In the genomic region with DNA sequence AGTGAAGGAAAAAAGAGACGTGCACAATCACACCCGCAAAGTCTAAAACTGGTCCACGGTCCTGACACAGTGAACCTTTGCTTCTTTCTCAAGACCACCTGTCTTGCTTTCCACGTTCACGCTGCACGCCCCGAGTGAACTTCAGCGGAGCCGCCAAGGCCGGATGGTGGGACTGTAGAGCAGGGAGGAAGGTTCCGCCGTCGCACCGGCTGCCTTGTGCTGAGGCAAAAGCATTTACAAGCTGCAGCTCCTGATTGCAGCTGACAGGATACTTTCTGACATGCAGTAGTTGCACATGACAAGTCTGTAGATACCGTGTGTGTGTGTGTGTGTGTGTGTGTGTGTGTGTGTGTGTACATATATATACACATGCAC, we compare ENCODE assay signal across 9 mouse cellular contexts. TPM values are rescaled to one million over a fixed set of nuclear protein-coding genes. Genes with fewer than 3 reads are reported as not detected.
DNase-seq lines count a peak whose midpoint lies in the region; ATAC-seq and TF ChIP-seq lines count a peak whose summit lies in the region.
"Had no signal": no experiment of that assay in that cellular context is flagged by ENCODE, and none has a peak within 500 bp of the region (broad histone marks: within the 10 kb centered on the region; RNA-seq: fewer than 3 reads in every experiment).

No protein-coding gene starts in this region.

- DNase-seq in layer of hippocampus, adult 2 months (ENCODE audit: low spot score in 2 of 2) = no peak
- DNase-seq in layer of hippocampus, adult 8-10 months (ENCODE audit: low spot score in 2 of 2) = no peak
- DNase-seq in c-Kit-positive CD71-positive TER-119-negative erythroid progenitor cells, embryonic 14.5 days (ENCODE audit: low read depth) = peak; percentile 16
- peak; percentile 34 for DNase-seq in forebrain, postnatal 0 days
- DNase-seq in ovary, postnatal 10 days (ENCODE audit: low spot score) = no peak
- DNase-seq in testis, postnatal 10 days (ENCODE audit: low spot score) = no peak
- no peak for DNase-seq in left cerebral cortex, adult 9 months (ENCODE audit: low spot score in 2 of 2)

- WGBS in forebrain, postnatal 0 days = 9% methylated on average over 15 of the region's 15 CpGs
- WGBS in liver, embryonic 16.5 days (ENCODE audit: insufficient replicate concordance) = 26% methylated on average over 15 of the region's 15 CpGs

- peak overlapping the region; percentile 48 for H3K4me2 ChIP-seq in forebrain, postnatal 0 days (ENCODE audit: low read depth)
- H3K4me2 ChIP-seq in liver, embryonic 16.5 days (ENCODE audit: low read depth, low read length) = peak overlapping the region; percentile 68; the same call in 1 of the 2 replicates

- H3K27ac ChIP-seq in layer of hippocampus, adult 2 months = no peak overlapping the region
- no peak overlapping the region for H3K27ac ChIP-seq in forebrain, postnatal 0 days (ENCODE audit: low read depth, low read length)
- no peak overlapping the region for H3K27ac ChIP-seq in liver, embryonic 16.5 days (ENCODE audit: low read length)

- no peaks in the 10 kb centered on the region for H3K4me1 ChIP-seq in forebrain, postnatal 0 days (ENCODE audit: insufficient read depth)
- H3K4me1 ChIP-seq in liver, embryonic 16.5 days (ENCODE audit: control insufficient read depth, low read depth, low read length) = peaks cover 29% of the 10 kb centered on the region

- 0 out of 2 replicates have a peak overlapping the region, but pooled peaks have one; percentile 28 for H3K9ac ChIP-seq in forebrain, postnatal 0 days
- no peak overlapping the region for H3K9ac ChIP-seq in liver, embryonic 16.5 days (ENCODE audit: low read depth, low read length)

- no peaks in the 10 kb centered on the region for H3K9me3 ChIP-seq in forebrain, postnatal 0 days (ENCODE audit: low read length)
- H3K9me3 ChIP-seq in liver, embryonic 16.5 days (replicated peaks; ENCODE audit: control insufficient read depth, low read length) = no peaks in the 10 kb centered on the region

- H3K4me3 ChIP-seq in layer of hippocampus, adult 2 months = peak overlapping the region; percentile 55
- peak overlapping the region; percentile 52 for H3K4me3 ChIP-seq in forebrain, postnatal 0 days (ENCODE audit: low read depth, low read length)
- H3K4me3 ChIP-seq in liver, embryonic 16.5 days (ENCODE audit: low read depth, low read length) = peak overlapping the region; percentile 63

- no peak for TF ChIP-seq CTCF in layer of hippocampus, adult 2 months (conservative IDR thresholded peaks at IDR 0.05)
- TF ChIP-seq CTCF in forebrain, postnatal 0 days (IDR thresholded peaks at IDR 0.05; ENCODE audit: low read depth) = no peak

- H3K27me3 ChIP-seq in forebrain, postnatal 0 days (ENCODE audit: insufficient read depth, low read length) = no peaks in the 10 kb centered on the region
- H3K27me3 ChIP-seq in liver, embryonic 16.5 days (ENCODE audit: control insufficient read depth, insufficient read depth, low read depth, low read length) = no peaks in the 10 kb centered on the region

- H3K36me3 ChIP-seq in forebrain, postnatal 0 days (ENCODE audit: insufficient read depth) = no peaks in the 10 kb centered on the region
- no peaks in the 10 kb centered on the region for H3K36me3 ChIP-seq in liver, embryonic 16.5 days (ENCODE audit: control insufficient read depth, insufficient read depth)

- ATAC-seq in forebrain, postnatal 0 days = no peak
- no peak for ATAC-seq in liver, embryonic 16.5 days (ENCODE audit: low read depth)

RNA-seq across cellular contexts. Expression of gene Trim27, which starts 8.1 kb away (rescaled TPM):
- 10 to 100 TPM; 38.7 to 39.9 TPM for total RNA-seq in layer of hippocampus, adult 2 months (2021)
- total RNA-seq in layer of hippocampus, adult 8-10 months (2022) = 10 to 100 TPM; 37.2 to 44.2 (median 40.2) TPM
- 81.7 and 90.9 TPM in 2 replicates for total RNA-seq in forebrain, postnatal 0 days (2014; rRNA removed)
- 72.7 and 85.3 TPM in 2 replicates for polyA plus RNA-seq in forebrain, postnatal 0 days (2015; fragmentation: Nextera tagmentation; extraction: Ambion mirVana)
- 41.3 and 42.7 TPM in 2 replicates for polyA plus RNA-seq in liver, embryonic 16.5 days (2015; fragmentation: Nextera tagmentation; extraction: Ambion mirVana)

RNA-seq across cellular contexts. Expression of gene Olfr1368, which starts 25.5 kb away (rescaled TPM):
- not detected for total RNA-seq in layer of hippocampus, adult 2 months (2021)
- not detected for total RNA-seq in layer of hippocampus, adult 8-10 months (2022)
- not detected in 2 replicates for total RNA-seq in forebrain, postnatal 0 days (2014; rRNA removed)
- polyA plus RNA-seq in forebrain, postnatal 0 days (2015; fragmentation: Nextera tagmentation; extraction: Ambion mirVana) = not detected in 2 replicates
- polyA plus RNA-seq in liver, embryonic 16.5 days (2015; fragmentation: Nextera tagmentation; extraction: Ambion mirVana) = not detected in 2 replicates
- total RNA-seq: liver, adult 2 months had no signal
- polyA plus RNA-seq: liver, adult 2 months had no signal

RNA-seq across cellular contexts. Expression of gene Olfr263, which starts 41.7 kb away (rescaled TPM):
- not detected for total RNA-seq in layer of hippocampus, adult 2 months (2021)
- total RNA-seq in layer of hippocampus, adult 8-10 months (2022) = not detected
- total RNA-seq in forebrain, postnatal 0 days (2014; rRNA removed) = not detected in 2 replicates
- not detected in 2 replicates for polyA plus RNA-seq in forebrain, postnatal 0 days (2015; fragmentation: Nextera tagmentation; extraction: Ambion mirVana)
- polyA plus RNA-seq in liver, embryonic 16.5 days (2015; fragmentation: Nextera tagmentation; extraction: Ambion mirVana) = not detected in 2 replicates
- total RNA-seq: liver, adult 2 months had no signal
- polyA plus RNA-seq: liver, adult 2 months had no signal

RNA-seq across cellular contexts. Expression of gene Olfr1369-ps1, which starts 59.9 kb away (rescaled TPM):
- total RNA-seq in layer of hippocampus, adult 2 months (2021) = not detected
- total RNA-seq in layer of hippocampus, adult 8-10 months (2022) = under 1 TPM in 1 of 4 experiments, not detected in 3; 0.08 TPM
- not detected in 2 replicates for total RNA-seq in forebrain, postnatal 0 days (2014; rRNA removed)
- polyA plus RNA-seq in forebrain, postnatal 0 days (2015; fragmentation: Nextera tagmentation; extraction: Ambion mirVana) = not detected in 2 replicates
- polyA plus RNA-seq in liver, embryonic 16.5 days (2015; fragmentation: Nextera tagmentation; extraction: Ambion mirVana) = 0.05 TPM in 1 of 2 replicates, not detected in the other
- total RNA-seq: liver, adult 2 months had no signal
- polyA plus RNA-seq: liver, adult 2 months had no signal

Comparison
In these comparisons a context has a peak if more than half of its experiments do, and no peak if none do; other contexts are left out.
1. DNase-seq: peak in c-Kit-positive CD71-positive TER-119-negative erythroid progenitor cells, embryonic 14.5 days (single experiment) and forebrain, postnatal 0 days (single experiment); none in layer of hippocampus, adult 2 months (0 of 2), layer of hippocampus, adult 8-10 months (0 of 2), ovary, postnatal 10 days (single experiment), testis, postnatal 10 days (single experiment) and left cerebral cortex, adult 9 months (0 of 2).
2. Peak in every context shown above with its lines, with median percentiles within 50 percentile points of each other: H3K4me3 ChIP-seq.